Mouse (Mus musculus): Measurements from ENCODE around the gene Tmem87b. TPM values are rescaled to one million over a fixed set of nuclear protein-coding genes. Genes with fewer than 3 reads are reported as not detected.

Tmem87b gene
- polyA plus RNA-seq, 1 experiment from 2014 or later: 31.4 TPM

DNA sequence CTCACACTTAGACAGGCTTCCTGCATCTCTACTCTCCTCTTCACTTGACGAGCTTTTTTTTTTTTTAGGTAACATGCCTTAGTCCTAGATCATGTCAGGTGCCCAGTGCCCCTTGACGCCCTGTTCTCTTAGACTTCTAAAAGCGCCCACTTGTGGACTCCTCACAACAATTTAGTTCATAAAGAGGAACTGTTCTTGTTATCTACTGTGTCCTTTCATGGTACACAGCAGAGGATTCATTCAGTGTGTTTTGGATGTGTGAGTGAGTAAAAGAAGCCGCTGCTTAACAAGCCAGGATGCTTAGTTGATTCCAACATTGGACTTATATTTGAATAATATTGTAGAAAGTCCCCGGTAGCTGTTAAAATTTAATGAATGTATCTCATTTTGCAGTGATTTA lies 6.0 kb downstream of the Tmem87b start:
- Histone ChIP-seq H3K27me3 (no peaks in the 10 kb centered on the region), H3K36me3 (peaks cover 16% of the 10 kb centered on the region), H3K4me2 (no peak overlapping the region), H3K4me3 (no peak overlapping the region), H3K27ac (no peak overlapping the region), H3K9ac (no peak overlapping the region), H3K9me3 (no peaks in the 10 kb centered on the region), H3K4me1 (peaks cover 11% of the 10 kb centered on the region)
- WGBS: 88% methylated on average over 5 of the region's 5 CpGs
- ATAC-seq (ENCODE audit: borderline replicate concordance, extremely low read depth, low FRiP score, low TSS enrichment): no peak

DNA sequence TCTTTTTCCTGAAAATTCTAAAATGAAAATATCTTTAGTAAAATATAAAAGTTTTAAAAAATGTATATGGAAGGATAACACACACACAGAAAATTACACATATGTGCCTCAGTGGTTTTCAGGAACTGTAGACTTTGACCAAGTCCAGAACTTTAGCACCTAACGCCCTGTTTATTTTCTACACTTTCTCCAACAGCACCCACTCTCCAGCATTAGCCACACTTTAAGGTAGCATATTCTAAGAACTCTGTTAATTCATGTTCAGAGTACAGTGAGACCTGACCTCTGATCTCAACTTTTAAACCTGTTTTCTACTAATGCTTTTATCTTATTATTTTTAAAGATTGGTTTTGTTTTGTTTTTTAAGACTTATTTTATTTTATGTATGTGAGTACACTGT lies 9.9 kb downstream of the Tmem87b start:
- no peak overlapping the region for H3K4me3 ChIP-seq
- no peak for ATAC-seq (ENCODE audit: borderline replicate concordance, extremely low read depth, low FRiP score, low TSS enrichment)
- H3K9me3 ChIP-seq: no peaks in the 10 kb centered on the region
- H3K36me3 ChIP-seq: peaks cover 27% of the 10 kb centered on the region
- H3K4me2 ChIP-seq: no peak overlapping the region
- no peaks in the 10 kb centered on the region for H3K27me3 ChIP-seq
- no peak overlapping the region for H3K9ac ChIP-seq
- H3K4me1 ChIP-seq: peaks cover 9% of the 10 kb centered on the region; the same call in 1 of the 2 replicates
- WGBS: 91% methylated on average over 1 of the region's 1 CpGs
- H3K27ac ChIP-seq: no peak overlapping the region

DNA sequence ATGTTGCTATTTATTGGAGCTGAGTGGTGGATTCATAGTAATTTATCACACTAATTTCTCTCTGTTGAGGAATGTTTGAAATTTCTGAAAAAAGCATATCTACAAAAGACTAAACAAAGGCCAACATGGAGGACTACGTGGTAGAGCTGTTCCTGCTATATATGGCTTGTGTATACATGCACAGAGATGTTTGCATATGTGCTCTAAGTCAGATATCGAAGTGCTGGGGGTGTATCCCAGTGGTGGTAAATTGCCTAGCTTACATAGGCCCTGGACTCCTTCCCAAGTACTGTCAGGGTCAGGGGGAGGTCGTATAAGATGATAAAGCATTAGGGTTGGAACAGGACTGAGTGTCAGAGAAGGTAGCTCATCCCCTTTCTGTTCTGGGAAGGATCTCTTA lies 14.7 kb downstream of the Tmem87b start:
- no peaks in the 10 kb centered on the region for H3K27me3 ChIP-seq
- H3K36me3 ChIP-seq: peaks cover 47% of the 10 kb centered on the region
- H3K4me1 ChIP-seq: peaks cover 9% of the 10 kb centered on the region; the same call in 1 of the 2 replicates
- no peak for ATAC-seq (ENCODE audit: borderline replicate concordance, extremely low read depth, low FRiP score, low TSS enrichment)
- no peak overlapping the region for H3K4me3 ChIP-seq
- whole genome bisulfite sequencing: 40% methylated on average over 3 of the region's 3 CpGs
- no peak overlapping the region for H3K9ac ChIP-seq
- no peak overlapping the region for H3K27ac ChIP-seq
- H3K4me2 ChIP-seq: no peak overlapping the region
- no peaks in the 10 kb centered on the region for H3K9me3 ChIP-seq

DNA sequence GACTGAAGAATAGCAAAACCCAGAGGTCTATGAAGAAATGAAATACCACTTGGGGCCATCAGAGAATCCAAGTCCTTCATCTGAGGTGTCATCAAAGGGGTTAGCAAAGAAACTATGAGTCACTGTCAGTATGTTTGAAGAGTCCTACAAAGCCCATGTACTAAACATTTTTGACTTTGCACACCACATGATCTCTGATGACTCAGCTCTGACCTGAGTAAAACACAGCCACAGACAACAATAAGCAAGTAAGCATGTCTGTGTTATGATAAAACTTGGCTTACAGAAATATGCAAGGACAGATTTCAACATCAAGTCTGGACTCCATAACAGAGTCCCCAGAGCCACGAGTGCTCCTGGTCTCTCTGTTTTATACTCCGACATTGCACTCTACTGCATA lies 15.1 kb downstream of the Tmem87b start:
- 73% methylated on average over 2 of the region's 2 CpGs for WGBS

DNA sequence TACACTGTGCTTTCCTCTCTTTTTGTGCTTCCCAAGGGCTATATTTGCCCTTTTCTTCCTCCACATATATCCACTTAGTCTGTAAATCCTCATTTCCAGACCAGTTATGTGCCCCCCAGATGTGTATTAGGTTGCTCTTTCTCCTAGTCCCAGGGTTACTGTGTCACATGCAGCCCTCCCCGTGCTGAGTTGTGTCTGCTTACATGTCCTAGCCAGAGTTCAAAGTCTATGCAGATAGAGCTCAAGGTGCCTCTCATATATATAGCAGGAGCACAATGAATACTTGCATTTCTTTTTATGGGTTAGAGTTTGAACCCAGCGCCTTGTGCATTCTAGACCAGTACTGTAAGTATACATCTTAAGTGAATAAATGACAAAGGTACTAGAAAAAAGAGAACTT lies 15.5 kb downstream of the Tmem87b start:
- WGBS: 94% methylated on average over 2 of the region's 2 CpGs
- no peak overlapping the region for H3K9ac ChIP-seq

More for the DNA sequence above, 15.1 kb downstream of the Tmem87b start:
- H3K4me3 ChIP-seq: no peak overlapping the region
- H3K27me3 ChIP-seq: no peaks in the 10 kb centered on the region
- H3K4me1 ChIP-seq: peaks cover 9% of the 10 kb centered on the region; the same call in 1 of the 2 replicates
- ATAC-seq (ENCODE audit: borderline replicate concordance, extremely low read depth, low FRiP score, low TSS enrichment): no peak
- H3K27ac ChIP-seq: no peak overlapping the region
- no peaks in the 10 kb centered on the region for H3K9me3 ChIP-seq
- no peak overlapping the region for H3K9ac ChIP-seq
- peaks cover 47% of the 10 kb centered on the region for H3K36me3 ChIP-seq
- no peak overlapping the region for H3K4me2 ChIP-seq

DNA sequence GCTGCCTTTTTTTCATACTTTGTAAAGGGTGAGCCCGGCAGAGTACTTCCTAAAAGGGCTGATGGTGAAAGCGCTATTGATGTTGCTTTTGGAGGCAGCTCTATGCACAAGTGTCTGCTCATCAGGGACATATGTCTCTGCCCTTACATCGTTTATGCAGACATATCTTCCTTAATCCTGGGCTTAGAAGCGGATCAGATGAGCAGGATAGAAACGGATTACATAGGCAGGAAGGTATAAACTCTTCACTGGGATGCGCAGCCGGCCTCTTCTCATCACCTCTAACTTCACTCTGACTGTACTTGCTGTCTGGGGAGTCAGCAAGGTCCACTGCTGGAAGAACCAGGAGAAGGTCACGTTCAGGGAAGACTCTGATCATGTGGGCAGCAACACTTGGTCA lies 19.6 kb downstream of the Tmem87b start:
- no peaks in the 10 kb centered on the region for H3K9me3 ChIP-seq
- no peak overlapping the region for H3K27ac ChIP-seq
- no peaks in the 10 kb centered on the region for H3K4me1 ChIP-seq
- peaks cover 48% of the 10 kb centered on the region for H3K36me3 ChIP-seq
- no peak overlapping the region for H3K4me2 ChIP-seq
- no peak overlapping the region for H3K4me3 ChIP-seq
- WGBS: 86% methylated on average over 8 of the region's 8 CpGs
- H3K27me3 ChIP-seq: no peaks in the 10 kb centered on the region
- no peak for ATAC-seq (ENCODE audit: borderline replicate concordance, extremely low read depth, low FRiP score, low TSS enrichment)
- no peak overlapping the region for H3K9ac ChIP-seq

More for the DNA sequence above, 15.5 kb downstream of the Tmem87b start:
- Histone ChIP-seq H3K4me1 (peaks cover 9% of the 10 kb centered on the region; the same call in 1 of the 2 replicates), H3K27me3 (no peaks in the 10 kb centered on the region), H3K9me3 (no peaks in the 10 kb centered on the region), H3K36me3 (peaks cover 47% of the 10 kb centered on the region), H3K4me3 (no peak overlapping the region), H3K4me2 (no peak overlapping the region), H3K27ac (no peak overlapping the region)
- no peak for ATAC-seq (ENCODE audit: borderline replicate concordance, extremely low read depth, low FRiP score, low TSS enrichment)

DNA sequence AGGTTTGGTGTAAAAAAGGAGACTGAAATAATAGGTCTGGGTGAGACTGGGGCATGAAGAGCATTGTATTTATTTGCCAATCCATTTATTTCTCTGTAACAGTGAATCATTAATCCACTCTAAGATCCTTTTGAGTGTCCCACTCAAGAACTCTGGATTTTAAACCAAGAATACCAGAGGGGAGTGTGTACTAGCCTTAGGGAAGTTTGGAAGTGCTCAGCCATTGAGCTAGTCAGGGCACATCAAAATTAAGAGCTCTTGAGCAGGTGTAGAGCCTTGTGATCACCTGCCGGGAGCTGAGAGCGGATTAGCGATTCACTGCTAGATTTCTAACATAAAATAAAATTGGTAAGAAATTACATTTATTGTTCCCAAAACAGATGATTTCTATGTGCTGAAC lies 20.7 kb downstream of the Tmem87b start:
- Histone ChIP-seq H3K9ac (no peak overlapping the region), H3K4me3 (no peak overlapping the region), H3K27me3 (no peaks in the 10 kb centered on the region), H3K27ac (peak overlapping the region; percentile 45; the same call in 1 of the 2 replicates), H3K9me3 (no peaks in the 10 kb centered on the region), H3K36me3 (peaks cover 49% of the 10 kb centered on the region), H3K4me2 (no peak overlapping the region), H3K4me1 (no peaks in the 10 kb centered on the region)
- ATAC-seq (ENCODE audit: borderline replicate concordance, extremely low read depth, low FRiP score, low TSS enrichment): no peak
- 67% methylated on average over 3 of the region's 3 CpGs for WGBS

DNA sequence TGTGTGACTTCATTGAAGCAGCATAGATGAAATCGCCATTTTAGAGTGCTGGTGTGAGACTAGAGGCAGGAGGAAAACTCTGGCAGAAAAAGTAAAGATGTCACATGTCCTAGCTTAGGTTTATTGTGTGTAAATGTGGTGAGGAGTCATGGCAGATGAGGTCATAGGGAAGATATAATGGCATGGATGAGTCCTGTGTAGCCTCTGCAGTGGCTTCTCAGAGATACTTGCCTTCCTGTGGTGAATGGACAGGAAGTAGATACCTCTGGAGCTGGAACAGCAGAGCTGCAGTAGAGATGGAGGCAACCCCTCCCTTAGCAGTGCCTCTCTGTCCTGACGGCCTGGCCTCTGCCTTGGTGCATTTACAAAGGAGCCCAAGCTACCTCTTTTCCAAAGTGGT lies 21.6 kb downstream of the Tmem87b start:
- WGBS: 57% methylated on average over 2 of the region's 2 CpGs
- H3K36me3 ChIP-seq: peaks cover 44% of the 10 kb centered on the region

DNA sequence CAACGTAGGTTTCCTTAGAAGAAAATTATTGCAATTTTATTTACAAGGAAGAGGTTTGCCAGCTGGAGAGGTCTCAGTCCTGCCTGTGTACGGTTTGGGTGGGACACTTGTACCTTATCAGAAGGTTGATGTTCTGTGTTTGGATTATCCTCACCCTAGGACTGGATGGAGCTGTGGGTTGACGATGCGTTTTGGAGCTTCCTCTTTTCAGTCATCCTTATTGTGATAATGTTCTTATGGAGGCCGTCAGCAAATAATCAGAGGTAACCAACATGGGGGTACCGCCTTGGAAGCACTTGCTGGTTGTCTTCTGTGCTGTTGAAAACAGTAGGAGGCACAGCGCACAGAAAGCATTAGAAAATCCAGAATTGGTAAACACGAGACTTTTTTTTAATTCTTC lies 24.5 kb downstream of the Tmem87b start:
- no peak for ATAC-seq (ENCODE audit: borderline replicate concordance, extremely low read depth, low FRiP score, low TSS enrichment)
- Histone ChIP-seq H3K9me3 (no peaks in the 10 kb centered on the region), H3K4me3 (no peak overlapping the region), H3K9ac (no peak overlapping the region), H3K27me3 (no peaks in the 10 kb centered on the region), H3K4me1 (no peaks in the 10 kb centered on the region), H3K4me2 (no peak overlapping the region), H3K27ac (no peak overlapping the region), H3K36me3 (peaks cover 44% of the 10 kb centered on the region)
- 76% methylated on average over 8 of the region's 8 CpGs for WGBS

More for the DNA sequence above, 21.6 kb downstream of the Tmem87b start:
- H3K27me3 ChIP-seq: no peaks in the 10 kb centered on the region
- H3K27ac ChIP-seq: peak overlapping the region; percentile 45
- H3K9ac ChIP-seq: no peak overlapping the region
- no peak overlapping the region for H3K4me3 ChIP-seq
- no peaks in the 10 kb centered on the region for H3K9me3 ChIP-seq
- no peaks in the 10 kb centered on the region for H3K4me1 ChIP-seq
- ATAC-seq (ENCODE audit: borderline replicate concordance, extremely low read depth, low FRiP score, low TSS enrichment): no peak
- no peak overlapping the region for H3K4me2 ChIP-seq

DNA sequence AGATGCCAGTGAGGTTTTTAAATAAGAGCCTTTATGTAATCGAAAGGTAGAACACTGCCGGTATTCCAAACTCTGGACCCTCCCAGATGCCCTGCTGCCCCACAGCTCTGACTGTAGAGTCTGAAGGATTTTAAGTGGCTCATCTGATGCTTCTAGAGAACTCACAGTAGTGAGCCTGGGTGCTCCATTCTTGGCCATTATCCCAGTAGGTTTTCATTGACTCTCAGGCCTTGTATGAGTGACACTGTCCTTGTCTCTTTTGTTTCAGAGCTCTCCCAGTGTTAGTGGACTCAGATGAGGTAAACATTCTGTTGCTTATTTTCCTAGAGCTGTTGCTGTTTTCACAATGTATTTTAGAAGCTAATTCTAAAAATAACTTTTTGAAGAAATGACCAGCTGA lies 32.1 kb downstream of the Tmem87b start:
- Histone ChIP-seq H3K27ac (no peak overlapping the region), H3K4me3 (no peak overlapping the region), H3K4me1 (no peaks in the 10 kb centered on the region), H3K9ac (no peak overlapping the region), H3K36me3 (peaks cover 55% of the 10 kb centered on the region), H3K27me3 (no peaks in the 10 kb centered on the region), H3K4me2 (no peak overlapping the region), H3K9me3 (no peaks in the 10 kb centered on the region)
- ATAC-seq (ENCODE audit: borderline replicate concordance, extremely low read depth, low FRiP score, low TSS enrichment): no peak
- 91% methylated on average over 2 of the region's 2 CpGs for WGBS

DNA sequence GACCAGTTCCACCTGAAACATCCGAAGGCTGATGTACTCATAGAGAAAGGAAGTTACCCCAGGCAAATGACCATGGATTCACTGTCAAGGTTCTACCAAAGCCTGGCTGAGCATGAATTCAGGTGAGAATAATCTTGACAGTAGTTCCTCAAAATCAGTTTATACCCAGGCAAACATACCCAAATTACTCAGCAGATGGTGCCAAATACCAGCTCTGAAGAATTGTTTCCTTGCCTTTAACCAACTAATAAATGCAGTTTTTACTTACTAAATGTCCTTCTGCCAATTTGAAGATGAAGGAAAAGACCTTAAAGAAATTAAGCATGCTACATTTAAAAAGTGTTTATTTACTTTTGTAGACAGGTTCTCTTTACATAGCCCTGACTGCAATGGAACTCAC lies 38.8 kb downstream of the Tmem87b start:
- no peak for ATAC-seq (ENCODE audit: borderline replicate concordance, extremely low read depth, low FRiP score, low TSS enrichment)
- WGBS: 76% methylated on average over 1 of the region's 1 CpGs
- Histone ChIP-seq H3K36me3 (peaks cover 13% of the 10 kb centered on the region; the same call in 1 of the 2 replicates), H3K27ac (no peak overlapping the region), H3K9me3 (no peaks in the 10 kb centered on the region), H3K4me1 (peaks cover 3% of the 10 kb centered on the region; the same call in 1 of the 2 replicates), H3K4me2 (no peak overlapping the region), H3K27me3 (no peaks in the 10 kb centered on the region), H3K4me3 (no peak overlapping the region), H3K9ac (no peak overlapping the region)

DNA sequence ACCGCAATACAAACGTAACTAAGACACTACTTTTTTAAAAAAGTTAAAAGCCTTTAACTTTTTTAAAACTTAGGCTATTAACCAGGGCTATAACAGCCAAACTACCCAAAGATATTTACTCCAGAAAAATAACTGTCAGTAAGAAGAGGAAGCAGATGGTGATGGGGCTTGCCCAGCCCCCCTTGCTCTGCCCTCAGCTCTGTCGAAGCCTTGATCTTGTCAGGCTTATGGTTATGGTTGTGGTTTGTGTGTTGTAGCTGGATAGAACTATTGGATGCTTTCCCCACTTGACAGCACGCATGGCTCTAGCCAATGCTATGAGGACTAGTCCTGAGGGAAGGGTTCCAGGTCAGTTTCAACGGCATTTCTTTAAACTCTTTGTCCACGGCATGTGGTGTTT lies 41.0 kb downstream of the Tmem87b start:
- Histone ChIP-seq H3K9me3 (no peaks in the 10 kb centered on the region), H3K4me1 (peaks cover 8% of the 10 kb centered on the region), H3K27ac (no peak overlapping the region), H3K4me3 (no peak overlapping the region), H3K9ac (no peak overlapping the region), H3K27me3 (peaks cover 1% of the 10 kb centered on the region; the same call in 1 of the 2 replicates), H3K4me2 (no peak overlapping the region), H3K36me3 (no peaks in the 10 kb centered on the region; the same call in 1 of the 2 replicates)
- ATAC-seq (ENCODE audit: borderline replicate concordance, extremely low read depth, low FRiP score, low TSS enrichment): no peak
- 86% methylated on average over 6 of the region's 6 CpGs for WGBS

DNA sequence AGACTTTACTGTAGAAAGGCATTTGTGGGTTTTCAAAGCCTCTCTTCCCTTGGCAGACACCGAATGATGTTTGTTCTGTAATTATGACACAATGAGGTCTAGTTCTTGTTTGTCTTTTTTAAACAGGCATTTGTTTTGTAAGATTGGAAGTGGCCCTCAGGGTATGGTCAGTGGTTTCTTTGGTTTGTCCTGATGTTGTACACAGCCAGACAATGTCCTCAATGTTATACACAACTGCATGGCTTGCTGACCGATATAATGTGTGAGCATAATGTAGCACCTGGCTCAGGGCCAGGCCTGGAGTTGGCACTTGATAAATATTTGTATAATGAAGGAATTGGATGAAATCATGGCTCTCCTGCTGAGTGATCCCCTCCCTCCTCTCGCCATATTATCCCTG lies 41.9 kb downstream of the Tmem87b start:
- H3K9me3 ChIP-seq: no peaks in the 10 kb centered on the region
- no peaks in the 10 kb centered on the region for H3K36me3 ChIP-seq
- H3K4me1 ChIP-seq: peaks cover 14% of the 10 kb centered on the region
- no peak overlapping the region for H3K4me2 ChIP-seq
- no peak overlapping the region for H3K27ac ChIP-seq
- peaks cover 6% of the 10 kb centered on the region; the same call in 1 of the 2 replicates for H3K27me3 ChIP-seq
- no peak overlapping the region for H3K9ac ChIP-seq
- 30% methylated on average over 3 of the region's 3 CpGs for WGBS
- ATAC-seq (ENCODE audit: borderline replicate concordance, extremely low read depth, low FRiP score, low TSS enrichment): no peak
- no peak overlapping the region for H3K4me3 ChIP-seq

Measured in lung, embryonic 15.5 days (tissue).